Mouse (Mus musculus) MEL (cell line): ENCODE measurements around the gene Npas3.

Experiments
- CTCF ChIP-seq, 3 experiments: IDR thresholded peaks in 2 of 3; conservative IDR thresholded peaks in 1 of 3; 2 replicates each; pipeline ENCODE4 v1.5.1; 2011 to 2012; ENCODE audit warnings: low read length in 3 of 3, low read depth in 2 of 3, mild to moderate bottlenecking in 2 of 3, improper control_type of control experiment in 1 of 3, inconsistent platforms in 1 of 3, mixed read lengths in 1 of 3, moderate library complexity in 1 of 3; ENCODE audit not compliant: control insufficient read depth in 1 of 3, insufficient read depth in 1 of 3, poor library complexity in 1 of 3, severe bottlenecking in 1 of 3
- E2F4 ChIP-seq: IDR thresholded peaks from 2 replicates; pipeline ENCODE4 v1.6.1; 2011; ENCODE audit warnings: low read depth, low read length, improper control_type of control experiment, borderline replicate concordance
- POLR2A ChIP-seq, 2 experiments: IDR thresholded peaks; 2 replicates each; pipeline ENCODE4 v1.6.1; 2011 to 2012; ENCODE audit warnings: low read length in 2 of 2, mild to moderate bottlenecking in 2 of 2, control low read depth in 1 of 2, improper control_type of control experiment in 1 of 2, low read depth in 1 of 2, moderate library complexity in 1 of 2; ENCODE audit not compliant: control insufficient read depth in 1 of 2, insufficient read depth in 1 of 2, poor library complexity in 1 of 2
- SMC3 ChIP-seq: IDR thresholded peaks from 2 replicates; pipeline ENCODE4 v1.6.1; 2011; ENCODE audit warnings: low read depth, low read length, improper control_type of control experiment
- TCF12 ChIP-seq: IDR thresholded peaks from 2 replicates; pipeline ENCODE4 v1.6.1; 2014; ENCODE audit warnings: low read depth, mild to moderate bottlenecking, inconsistent platforms, low read length, improper control_type of control experiment, moderate library complexity
- ZC3H11A ChIP-seq: IDR thresholded peaks from 2 replicates; pipeline ENCODE4 v1.6.1; 2012; ENCODE audit warnings: low read depth, mild to moderate bottlenecking, inconsistent platforms, low read length, improper control_type of control experiment

GRCm38 (mm10) chr12:53316715-53317114 is 68.2 kb downstream of the Npas3 start:
- TF ChIP-seq E2F4, result no peak
- TF ChIP-seq CTCF (IDR thresholded peaks at IDR 0.05 in 2 of 3, conservative IDR thresholded peaks at IDR 0.05 in 1 of 3; ENCODE audit: control insufficient read depth in 1 of 3, insufficient read depth in 1 of 3, low read depth in 2 of 3, low read length in 3 of 3, poor library complexity in 1 of 3, severe bottlenecking in 1 of 3), result no peak
- no peak for TF ChIP-seq ZC3H11A
- no peak for TF ChIP-seq POLR2A (IDR thresholded peaks at IDR 0.05; ENCODE audit: control insufficient read depth in 1 of 2, insufficient read depth in 1 of 2, low read depth in 1 of 2, low read length in 2 of 2, poor library complexity in 1 of 2)
- TF ChIP-seq SMC3, result no peak
- TF ChIP-seq TCF12, result no peak
